Comparison of ENCODE assay signal across 26 mouse cellular contexts in genomic region chr6:94021239-94021962, GRCm38 (mm10).
A peak's percentile ranks its signal among the peaks of the same experiment; 100 is the strongest.
DNase-seq lines count a peak whose midpoint lies in the region; ATAC-seq and TF ChIP-seq lines count a peak whose summit lies in the region.
"Had no signal": no experiment of that assay in that cellular context is flagged by ENCODE, and none has a peak within 500 bp of the region (broad histone marks: within the 10 kb centered on the region; RNA-seq: fewer than 3 reads in every experiment).

No protein-coding gene starts in this region.

- intact Hi-C loops in heart, postnatal 14 days (cut with DNase I): no loop called here

- WGBS in lung, postnatal 0 days: 56% methylated on average over 8 of the region's 8 CpGs

- no peak for TF ChIP-seq CTCF in lung, postnatal 0 days (IDR thresholded peaks at IDR 0.05)

- no peaks in the 10 kb centered on the region for H3K4me1 ChIP-seq in lung, postnatal 0 days (ENCODE audit: insufficient read depth, low read depth, low read length)
- H3K4me1 ChIP-seq: intestine, embryonic 15.5 days had no signal

- no peaks in the 10 kb centered on the region for H3K9me3 ChIP-seq in lung, postnatal 0 days (ENCODE audit: low read length)
- H3K9me3 ChIP-seq: embryonic facial prominence, embryonic 10.5 days; embryonic facial prominence, embryonic 13.5 days; forebrain, embryonic 12.5 days; forebrain, embryonic 15.5 days; hindbrain, embryonic 12.5 days; intestine, embryonic 15.5 days had no signal

- no peak for ATAC-seq in lung, postnatal 0 days
- peak; percentile 96 for ATAC-seq in common myeloid progenitor, adult 5-6 weeks (replicated peaks; ENCODE audit: low read depth, poor library complexity, severe bottlenecking)
- ATAC-seq in megakaryocyte, adult 5-6 weeks (ENCODE audit: poor library complexity, severe bottlenecking): peak; percentile 95
- ATAC-seq: forebrain, embryonic 15.5 days; hindbrain, embryonic 16.5 days; intestine, embryonic 15.5 days had no signal

- peak; percentile 42 for DNase-seq in lung, postnatal 0 days (ENCODE audit: low spot score)
- DNase-seq in lung, postnatal 10 days: no peak
- DNase-seq in 416B (ENCODE audit: low read depth): peak; percentile 52
- DNase-seq in heart, postnatal 14 days: no peak
- no peak for DNase-seq in T-cell, adult 2 months (ENCODE audit: low spot score)
- DNase-seq: adrenal gland, adult 2 months; adrenal gland, postnatal 14 days; cerebellum, adult 11 months; cerebellum, adult 2 months; cerebellum, adult 9-11 months; cerebellum, postnatal 25 days; embryo, embryonic 11 days; gastrocnemius, postnatal 25 days; heart, adult 2 months; heart, postnatal 36 days had no signal

- H3K36me3 ChIP-seq in lung, postnatal 0 days (ENCODE audit: insufficient read depth, low read length): no peaks in the 10 kb centered on the region
- H3K36me3 ChIP-seq: embryonic facial prominence, embryonic 10.5 days; embryonic facial prominence, embryonic 13.5 days; forebrain, embryonic 12.5 days; forebrain, embryonic 15.5 days; hindbrain, embryonic 12.5 days; intestine, embryonic 15.5 days had no signal

- TF ChIP-seq EP300 in lung, postnatal 0 days (IDR thresholded peaks at IDR 0.05): no peak

- H3K27me3 ChIP-seq in lung, postnatal 0 days (replicated peaks; ENCODE audit: insufficient read depth, low read length): no peaks in the 10 kb centered on the region
- H3K27me3 ChIP-seq: embryonic facial prominence, embryonic 13.5 days; forebrain, embryonic 12.5 days; forebrain, embryonic 15.5 days; hindbrain, embryonic 12.5 days; intestine, embryonic 15.5 days had no signal

- no peak overlapping the region for H3K9ac ChIP-seq in lung, postnatal 0 days (replicated peaks; ENCODE audit: low read depth)
- H3K9ac ChIP-seq: embryonic facial prominence, embryonic 13.5 days; forebrain, embryonic 12.5 days; forebrain, embryonic 15.5 days; hindbrain, embryonic 12.5 days; intestine, embryonic 15.5 days had no signal

- H3K4me3 ChIP-seq in lung, postnatal 0 days (ENCODE audit: low read depth, low read length): no peak overlapping the region
- H3K4me3 ChIP-seq: embryonic facial prominence, embryonic 10.5 days; embryonic facial prominence, embryonic 13.5 days; erythroblast, embryonic 14.5 days; forebrain, embryonic 12.5 days; forebrain, embryonic 15.5 days; heart, adult 2 months; hindbrain, embryonic 12.5 days; intestine, embryonic 15.5 days had no signal

- no peak overlapping the region for H3K4me2 ChIP-seq in lung, postnatal 0 days (replicated peaks; ENCODE audit: low read depth, low read length)
- H3K4me2 ChIP-seq: embryonic facial prominence, embryonic 13.5 days; forebrain, embryonic 12.5 days; forebrain, embryonic 15.5 days; heart, embryonic 11.5 days; hindbrain, embryonic 12.5 days; intestine, embryonic 15.5 days had no signal

- no peak overlapping the region for H3K27ac ChIP-seq in lung, postnatal 0 days (ENCODE audit: low read length)
- H3K27ac ChIP-seq: embryonic facial prominence, embryonic 10.5 days; embryonic facial prominence, embryonic 13.5 days; forebrain, embryonic 12.5 days; forebrain, embryonic 15.5 days; heart, adult 2 months; hindbrain, embryonic 12.5 days; intestine, embryonic 15.5 days had no signal

Comparison
In these comparisons a context has a peak if more than half of its experiments do, and no peak if none do; other contexts are left out.
1. DNase-seq: peak in lung, postnatal 0 days (single experiment) and 416B (single experiment); none in lung, postnatal 10 days (single experiment), heart, postnatal 14 days (0 of 2) and T-cell, adult 2 months (single experiment).